Mouse (Mus musculus): ENCODE results near the gene Cdk1. TPM values are rescaled to one million over a fixed set of nuclear protein-coding genes. Genes with fewer than 3 reads are reported as not detected.
"Not testable (repeated sequence)": the region's sequence is repeated elsewhere in the genome, so short reads cannot be mapped to it uniquely, and the experiment has no call there.

Cdk1 gene
- polyA plus RNA-seq, 1 experiment from 2014 or later = 700 TPM

DNA sequence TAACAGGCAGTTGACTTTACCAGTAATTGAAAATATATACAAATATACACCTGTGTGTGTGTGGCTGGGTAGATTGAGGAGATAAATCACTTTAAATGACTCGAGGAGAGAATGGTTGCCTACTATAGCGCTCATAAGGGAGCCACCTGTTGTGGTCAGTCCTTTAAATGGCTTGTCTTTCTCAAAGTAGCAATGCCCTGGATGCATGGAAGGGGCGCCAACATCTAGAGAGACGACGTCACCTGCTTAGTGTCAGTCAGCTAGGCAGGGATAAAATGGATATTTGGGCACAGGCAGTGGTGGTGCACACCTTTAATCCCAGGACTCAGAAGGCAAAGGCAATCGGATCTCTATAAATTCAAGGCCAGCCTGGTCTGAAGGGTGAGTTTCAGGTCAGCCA, 16.6 kb upstream of the Cdk1 start:
- ATAC-seq (ENCODE audit: insufficient read depth) = no peak
- WGBS = 75% methylated on average over 6 of the region's 6 CpGs
- H3K9ac ChIP-seq = no peak overlapping the region
- H3K4me2 ChIP-seq = no peak overlapping the region
- no peaks in the 10 kb centered on the region for H3K9me3 ChIP-seq (ENCODE audit: low read depth, low read length)
- H3K4me1 ChIP-seq (ENCODE audit: insufficient read depth) = no peaks in the 10 kb centered on the region
- H3K4me3 ChIP-seq (ENCODE audit: low read depth, low read length) = no peak overlapping the region
- H3K27me3 ChIP-seq (ENCODE audit: insufficient read depth, low read length) = no peaks in the 10 kb centered on the region
- no peak for DNase-seq
- H3K27ac ChIP-seq (ENCODE audit: low read depth) = no peak overlapping the region
- H3K36me3 ChIP-seq (ENCODE audit: insufficient read depth) = no peaks in the 10 kb centered on the region
- TF ChIP-seq CTCF (IDR thresholded peaks at IDR 0.05; ENCODE audit: low read depth) = no peak

GRCm38 (mm10) chr10:69366877-69367387, 14.2 kb upstream of the Cdk1 start:
- Histone ChIP-seq H3K36me3 (ENCODE audit: insufficient read depth) (no peaks in the 10 kb centered on the region), H3K9ac (no peak overlapping the region), H3K4me3 (ENCODE audit: low read depth, low read length) (no peak overlapping the region), H3K9me3 (ENCODE audit: low read depth, low read length) (no peaks in the 10 kb centered on the region), H3K27me3 (ENCODE audit: insufficient read depth, low read length) (no peaks in the 10 kb centered on the region), H3K4me2 (no peak overlapping the region), H3K4me1 (ENCODE audit: insufficient read depth) (no peaks in the 10 kb centered on the region), H3K27ac (ENCODE audit: low read depth) (no peak overlapping the region)
- WGBS = 81% methylated on average over 13 of the region's 13 CpGs
- no peak for ATAC-seq (ENCODE audit: insufficient read depth)
- TF ChIP-seq CTCF (IDR thresholded peaks at IDR 0.05; ENCODE audit: low read depth) = peak; percentile 62
- DNase-seq = peak; percentile 67

DNA sequence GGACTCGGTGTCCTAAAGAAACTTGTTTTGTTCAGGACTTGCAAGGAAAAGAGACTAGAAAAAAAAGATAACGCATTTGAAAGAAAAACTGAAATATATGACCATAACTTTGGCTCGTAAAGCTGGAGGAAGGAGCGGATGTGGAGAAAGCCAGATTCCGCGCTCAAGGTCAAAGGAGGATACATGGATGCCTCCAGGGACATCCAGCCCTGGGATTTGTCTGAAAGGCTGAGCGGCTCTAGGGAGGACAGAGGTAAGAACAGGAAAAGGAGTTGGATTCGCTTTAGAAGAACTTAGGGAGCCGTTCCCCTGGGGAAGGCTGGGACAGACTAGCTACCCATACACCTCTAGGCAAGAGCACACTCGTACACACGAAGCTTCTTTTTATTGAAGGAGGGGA, 13.5 kb upstream of the Cdk1 start:
- 82% methylated on average over 11 of the region's 11 CpGs for WGBS
- no peaks in the 10 kb centered on the region for H3K27me3 ChIP-seq (ENCODE audit: insufficient read depth, low read length)
- no peaks in the 10 kb centered on the region for H3K9me3 ChIP-seq (ENCODE audit: low read depth, low read length)
- no peak overlapping the region for H3K9ac ChIP-seq
- H3K4me1 ChIP-seq (ENCODE audit: insufficient read depth) = no peaks in the 10 kb centered on the region
- DNase-seq (no peak), ATAC-seq (ENCODE audit: insufficient read depth) (no peak)
- H3K4me2 ChIP-seq = no peak overlapping the region
- H3K4me3 ChIP-seq (ENCODE audit: low read depth, low read length) = no peak overlapping the region
- no peak overlapping the region for H3K27ac ChIP-seq (ENCODE audit: low read depth)
- no peak for TF ChIP-seq CTCF (IDR thresholded peaks at IDR 0.05; ENCODE audit: low read depth)
- no peaks in the 10 kb centered on the region for H3K36me3 ChIP-seq (ENCODE audit: insufficient read depth)

GRCm38 (mm10) chr10:69359666-69360065, 6.9 kb upstream of the Cdk1 start:
- no peak for TF ChIP-seq CTCF (IDR thresholded peaks at IDR 0.05; ENCODE audit: low read depth)
- H3K4me1 ChIP-seq (ENCODE audit: insufficient read depth) = no peaks in the 10 kb centered on the region
- ATAC-seq (ENCODE audit: insufficient read depth) = no peak
- no peaks in the 10 kb centered on the region for H3K9me3 ChIP-seq (ENCODE audit: low read depth, low read length)
- no peak for DNase-seq
- no peak overlapping the region for H3K4me2 ChIP-seq
- no peaks in the 10 kb centered on the region for H3K27me3 ChIP-seq (ENCODE audit: insufficient read depth, low read length)
- WGBS = 95% methylated on average over 1 of the region's 1 CpGs
- H3K27ac ChIP-seq (ENCODE audit: low read depth) = no peak overlapping the region
- no peaks in the 10 kb centered on the region for H3K36me3 ChIP-seq (ENCODE audit: insufficient read depth)
- no peak overlapping the region for H3K9ac ChIP-seq
- H3K4me3 ChIP-seq (ENCODE audit: low read depth, low read length) = no peak overlapping the region

GRCm38 (mm10) chr10:69353086-69353479, 345 bp upstream of the Cdk1 start:
- H3K4me3 ChIP-seq (ENCODE audit: low read depth, low read length) = peak overlapping the region; percentile 95
- H3K4me1 ChIP-seq (ENCODE audit: insufficient read depth) = peaks cover 12% of the 10 kb centered on the region; the same call in 1 of the 2 replicates
- not testable (repeated sequence) for H3K9me3 ChIP-seq (ENCODE audit: low read depth, low read length); H3K9ac ChIP-seq; DNase-seq; H3K27me3 ChIP-seq (ENCODE audit: insufficient read depth, low read length); H3K27ac ChIP-seq (ENCODE audit: low read depth)
- 29% methylated on average over 5 of the region's 5 CpGs for WGBS
- ATAC-seq (ENCODE audit: insufficient read depth) = 0 out of 2 replicates have a peak, but pooled peaks have one; percentile 12
- H3K36me3 ChIP-seq (ENCODE audit: insufficient read depth) = peaks cover 29% of the 10 kb centered on the region
- peak overlapping the region; percentile 88 for H3K4me2 ChIP-seq

GRCm38 (mm10) chr10:69351842-69352211, 911 bp downstream of the Cdk1 start:
- DNase-seq = peak; percentile 57
- Histone ChIP-seq H3K36me3 (ENCODE audit: insufficient read depth) (peaks cover 42% of the 10 kb centered on the region), H3K4me2 (peak overlapping the region; percentile 88), H3K27me3 (ENCODE audit: insufficient read depth, low read length) (no peaks in the 10 kb centered on the region), H3K4me3 (ENCODE audit: low read depth, low read length) (peak overlapping the region; percentile 95), H3K4me1 (ENCODE audit: insufficient read depth) (peaks cover 12% of the 10 kb centered on the region; the same call in 1 of the 2 replicates), H3K9me3 (ENCODE audit: low read depth, low read length) (no peaks in the 10 kb centered on the region), H3K9ac (peak overlapping the region; percentile 99), H3K27ac (ENCODE audit: low read depth) (peak overlapping the region; percentile 95)
- no peak for TF ChIP-seq CTCF (IDR thresholded peaks at IDR 0.05; ENCODE audit: low read depth)
- 0% methylated on average over 11 of the region's 11 CpGs for WGBS
- ATAC-seq (ENCODE audit: insufficient read depth) = no peak

DNA sequence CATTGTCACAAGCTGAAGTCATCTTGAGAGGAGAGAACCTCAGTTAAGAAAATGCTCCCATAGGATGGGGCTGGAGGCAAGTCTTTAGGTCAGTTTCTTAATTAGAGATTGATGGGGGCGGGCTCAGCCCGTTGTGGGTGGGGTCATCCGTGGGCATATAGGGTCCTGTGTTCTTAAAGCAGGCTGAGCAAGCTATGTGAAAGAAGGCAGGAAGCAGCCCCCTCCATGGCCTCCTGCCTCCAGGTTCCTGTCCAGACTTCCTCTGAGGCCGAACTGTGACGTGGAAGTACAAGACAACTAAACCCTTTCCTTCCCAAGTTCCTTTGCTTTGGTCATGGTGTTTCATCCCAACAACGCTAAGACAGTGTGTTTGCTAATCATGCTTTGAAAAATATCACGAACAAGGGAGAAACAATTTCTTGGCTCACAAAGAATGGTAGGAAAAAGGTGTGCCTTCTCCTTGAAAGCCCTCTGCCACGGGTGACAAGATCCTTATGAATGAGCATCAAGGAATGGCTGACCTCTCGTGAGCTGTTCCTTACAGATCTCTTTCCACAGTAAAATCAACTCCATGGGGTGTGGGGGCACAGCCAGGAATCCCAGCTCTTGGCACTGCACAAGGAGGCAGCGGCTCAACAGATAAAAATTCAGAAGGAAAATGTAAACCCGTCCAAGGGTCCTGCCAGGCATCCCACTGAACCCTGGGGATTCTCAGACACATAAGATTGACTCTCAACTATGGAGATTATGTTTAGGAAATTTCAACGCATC, 1.5 kb downstream of the Cdk1 start:
- Histone ChIP-seq H3K27me3 (ENCODE audit: insufficient read depth, low read length) (no peaks in the 10 kb centered on the region), H3K36me3 (ENCODE audit: insufficient read depth) (peaks cover 48% of the 10 kb centered on the region), H3K4me1 (ENCODE audit: insufficient read depth) (peaks cover 12% of the 10 kb centered on the region; the same call in 1 of the 2 replicates), H3K9me3 (ENCODE audit: low read depth, low read length) (no peaks in the 10 kb centered on the region), H3K9ac (peak overlapping the region; percentile 99), H3K4me2 (peak overlapping the region; percentile 88), H3K27ac (ENCODE audit: low read depth) (peak overlapping the region; percentile 95), H3K4me3 (ENCODE audit: low read depth, low read length) (peak overlapping the region; percentile 95)
- DNase-seq (peak; percentile 78), ATAC-seq (ENCODE audit: insufficient read depth) (no peak; the same call in 1 of the 2 replicates)
- 9% methylated on average over 12 of the region's 12 CpGs for WGBS
- TF ChIP-seq CTCF (IDR thresholded peaks at IDR 0.05; ENCODE audit: low read depth) = no peak
